Mouse (Mus musculus) embryo, embryonic 11.5 days (tissue): ENCODE data around the gene Bfsp1.

Source experiments
- DNase-seq: peaks from one replicate; pipeline ENCODE4 v3.0.0-alpha.2; 2012; ENCODE audit warnings: low read depth, low spot score

The Bfsp1 gene

DNA sequence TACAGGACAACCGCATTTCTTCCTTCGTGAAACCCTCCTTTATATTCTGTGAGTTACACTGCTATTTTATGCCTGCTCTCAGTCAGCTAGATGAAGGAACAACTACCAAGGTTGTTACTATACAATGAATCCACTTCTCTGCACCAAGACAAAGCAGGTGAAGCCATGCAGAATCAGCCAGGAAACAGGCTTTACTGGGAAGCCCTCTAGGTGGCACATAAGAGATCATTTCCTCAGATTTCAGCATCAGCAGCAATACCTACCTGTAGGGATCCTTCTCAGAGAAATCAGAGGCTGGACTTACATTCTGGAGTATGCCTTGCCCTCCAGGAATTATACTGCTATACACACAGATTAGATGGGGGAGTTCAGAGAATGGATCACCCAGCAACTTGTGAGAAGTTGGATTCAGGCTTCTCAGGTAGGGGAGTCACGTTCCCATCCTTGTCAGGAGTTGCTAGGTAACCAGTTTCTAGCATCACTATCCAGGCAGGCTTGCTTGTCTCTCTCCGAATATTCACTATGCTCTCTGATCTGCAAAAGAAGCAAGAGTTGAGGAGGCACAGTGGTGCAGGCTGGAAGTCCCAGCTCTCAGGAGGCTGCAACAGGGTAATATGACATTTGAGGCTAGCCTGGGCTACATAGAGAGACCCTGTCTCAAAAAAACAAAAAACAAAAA is 66.5 kb downstream of the Bfsp1 start:
- no peak for DNase-seq

- no peak for DNase-seq
These were observed 67.1 kb downstream of the Bfsp1 start for GRCm38 (mm10) chr2:143795858-143796257.

GRCm38 (mm10) chr2:143789911-143790310 is 73.1 kb downstream of the Bfsp1 start:
- DNase-seq: no peak

GRCm38 (mm10) chr2:143780310-143780709 is 82.7 kb downstream of the Bfsp1 start:
- DNase-seq: no peak
